Mouse (Mus musculus) forebrain, embryonic 11.5 days (tissue): ENCODE results near the gene Nutf2-ps1. TPM values are rescaled to one million over a fixed set of nuclear protein-coding genes. Genes with fewer than 3 reads are reported as not detected.

ENCODE experiments used
- ATAC-seq: fragments of 200-750 bp; cut with Nextera tagmentation; replicated peaks from 2 replicates; pipeline ENCODE4 v1.8.0; 2017; ENCODE audit warnings: moderate TSS enrichment; ENCODE audit not compliant: low FRiP score
- DNase-seq: peaks from one replicate; pipeline ENCODE4 v3.0.0-alpha.2; 2017; ENCODE audit warnings: low spot score
- H3K27ac ChIP-seq: fragments of 300-500 bp; sonication (generic); 2 replicates; pipeline ENCODE4 v1.5.1; 2014; ENCODE audit warnings: low read depth, low read length
- H3K27me3 ChIP-seq: fragments of 300-500 bp; sonication (generic); 2 replicates; pipeline ENCODE4 v1.6.1; 2014; ENCODE audit warnings: mild to moderate bottlenecking, low read length, mixed read lengths; ENCODE audit not compliant: control insufficient read depth, insufficient read depth
- H3K36me3 ChIP-seq: fragments of 300-500 bp; sonication (generic); 2 replicates; pipeline ENCODE4 v1.6.1; 2014; ENCODE audit warnings: mild to moderate bottlenecking, low read length, moderate library complexity, mixed read lengths; ENCODE audit not compliant: control insufficient read depth, insufficient read depth
- H3K4me1 ChIP-seq: fragments of 300-500 bp; sonication (generic); replicated peaks from 2 replicates; pipeline ENCODE4 v1.6.1; 2014; ENCODE audit warnings: low read length, mixed read lengths; ENCODE audit not compliant: control insufficient read depth, insufficient read depth
- H3K4me2 ChIP-seq: fragments of 300-500 bp; sonication (generic); 2 replicates; pipeline ENCODE4 v1.6.1; 2014; ENCODE audit warnings: low read depth, mild to moderate bottlenecking, low read length, moderate library complexity, mixed read lengths; ENCODE audit not compliant: severe bottlenecking
- H3K4me3 ChIP-seq: fragments of 300-500 bp; sonication (generic); 2 replicates; pipeline ENCODE4 v1.5.1; 2014; ENCODE audit warnings: low read depth, low read length
- H3K9ac ChIP-seq: fragments of 300-500 bp; sonication (generic); 2 replicates; pipeline ENCODE4 v1.6.1; 2014; ENCODE audit warnings: low read length
- H3K9me3 ChIP-seq: fragments of 300-500 bp; sonication (generic); 2 replicates; pipeline ENCODE4 v1.6.1; 2016; ENCODE audit warnings: low read length, mixed read lengths; ENCODE audit not compliant: control insufficient read depth
- WGBS: fragments of 180-500 bp; shearing (Covaris S2); extraction: QIAGEN DNeasy Blood & Tissue Kit; methylation state at CpG from one replicate; pipeline ENCODE4 v1.1.7; 2014; 5-methylcytosine and 5-hydroxymethylcytosine counted together
- polyA plus RNA-seq: library from polyadenylated mRNA; unstranded; fragments of >200 nt; fragmentation: Nextera tagmentation; extraction: Ambion mirVana; gene quantifications from 2 replicates; pipeline ENCODE4 v1.2.1, GENCODE M21; 2014

Nutf2-ps1 gene
- polyA plus RNA-seq, 1 experiment from 2014 or later, result 467 TPM

GRCm38 (mm10) chr19:53573151-53573550, 15.7 kb downstream of the Nutf2-ps1 start:
- no peak overlapping the region for H3K4me2 ChIP-seq
- H3K4me1 ChIP-seq, result no peaks in the 10 kb centered on the region
- no peak overlapping the region for H3K9ac ChIP-seq
- 83% methylated on average over 3 of the region's 3 CpGs for WGBS
- no peaks in the 10 kb centered on the region for H3K9me3 ChIP-seq
- H3K27ac ChIP-seq, result no peak overlapping the region
- H3K27me3 ChIP-seq, result no peaks in the 10 kb centered on the region
- no peaks in the 10 kb centered on the region for H3K36me3 ChIP-seq
- H3K4me3 ChIP-seq, result no peak overlapping the region
- DNase-seq (peak; percentile 11), ATAC-seq (no peak)

GRCm38 (mm10) chr19:53572607-53573006, 16.3 kb downstream of the Nutf2-ps1 start:
- H3K4me1 ChIP-seq, result no peaks in the 10 kb centered on the region
- no peak overlapping the region for H3K27ac ChIP-seq
- no peaks in the 10 kb centered on the region for H3K9me3 ChIP-seq
- no peak overlapping the region for H3K9ac ChIP-seq
- no peak overlapping the region for H3K4me3 ChIP-seq
- no peak for ATAC-seq
- peak; percentile 25 for DNase-seq
- no peaks in the 10 kb centered on the region for H3K27me3 ChIP-seq
- H3K4me2 ChIP-seq, result no peak overlapping the region
- WGBS, result 91% methylated on average over 12 of the region's 12 CpGs
- H3K36me3 ChIP-seq, result no peaks in the 10 kb centered on the region

- no peaks in the 10 kb centered on the region for H3K36me3 ChIP-seq
Measured at GRCm38 (mm10) chr19:53571501-53572428, 17.1 kb downstream of the Nutf2-ps1 start.

GRCm38 (mm10) chr19:53571056-53571455, 17.8 kb downstream of the Nutf2-ps1 start:
- Histone ChIP-seq H3K9ac (no peak overlapping the region), H3K27ac (no peak overlapping the region), H3K4me2 (no peak overlapping the region), H3K4me3 (no peak overlapping the region), H3K27me3 (no peaks in the 10 kb centered on the region), H3K36me3 (no peaks in the 10 kb centered on the region), H3K4me1 (no peaks in the 10 kb centered on the region), H3K9me3 (peaks cover 3% of the 10 kb centered on the region; the same call in 1 of the 2 replicates)
- peak; percentile 11 for DNase-seq
- 88% methylated on average over 4 of the region's 4 CpGs for WGBS
- ATAC-seq, result no peak

More at GRCm38 (mm10) chr19:53571501-53572428, 17.1 kb downstream of the Nutf2-ps1 start:
- Histone ChIP-seq H3K4me1 (no peaks in the 10 kb centered on the region), H3K27ac (no peak overlapping the region), H3K9ac (no peak overlapping the region), H3K9me3 (peaks cover 3% of the 10 kb centered on the region; the same call in 1 of the 2 replicates), H3K4me2 (no peak overlapping the region), H3K4me3 (no peak overlapping the region), H3K27me3 (no peaks in the 10 kb centered on the region)
- ATAC-seq (no peak), DNase-seq (peak; percentile 48)
- WGBS, result 88% methylated on average over 18 of the region's 18 CpGs

GRCm38 (mm10) chr19:53568553-53568952, 20.3 kb downstream of the Nutf2-ps1 start:
- H3K36me3 ChIP-seq, result no peaks in the 10 kb centered on the region
- no peak for ATAC-seq
- peaks cover 3% of the 10 kb centered on the region; the same call in 1 of the 2 replicates for H3K9me3 ChIP-seq
- no peak overlapping the region for H3K4me3 ChIP-seq
- H3K9ac ChIP-seq, result no peak overlapping the region
- WGBS, result 75% methylated on average over 3 of the region's 3 CpGs
- 0 out of 2 replicates have a peak overlapping the region, but pooled peaks have one; percentile 41 for H3K27ac ChIP-seq
- no peaks in the 10 kb centered on the region for H3K27me3 ChIP-seq
- peak; percentile 7 for DNase-seq
- no peaks in the 10 kb centered on the region for H3K4me1 ChIP-seq
- H3K4me2 ChIP-seq, result no peak overlapping the region

GRCm38 (mm10) chr19:53567864-53568263, 21.0 kb downstream of the Nutf2-ps1 start:
- H3K27me3 ChIP-seq, result no peaks in the 10 kb centered on the region
- ATAC-seq (peak; percentile 85), DNase-seq (peak; percentile 75)
- H3K4me3 ChIP-seq, result no peak overlapping the region
- no peaks in the 10 kb centered on the region for H3K4me1 ChIP-seq
- no peaks in the 10 kb centered on the region for H3K36me3 ChIP-seq
- H3K4me2 ChIP-seq, result peak overlapping the region; percentile 18; the same call in 1 of the 2 replicates
- peaks cover 3% of the 10 kb centered on the region; the same call in 1 of the 2 replicates for H3K9me3 ChIP-seq
- 0 out of 2 replicates have a peak overlapping the region, but pooled peaks have one; percentile 41 for H3K27ac ChIP-seq
- 8% methylated on average over 11 of the region's 11 CpGs for WGBS
- no peak overlapping the region for H3K9ac ChIP-seq

GRCm38 (mm10) chr19:53565565-53566277, 23.1 kb downstream of the Nutf2-ps1 start:
- Histone ChIP-seq H3K27ac (no peak overlapping the region), H3K4me1 (no peaks in the 10 kb centered on the region), H3K27me3 (no peaks in the 10 kb centered on the region), H3K4me3 (no peak overlapping the region), H3K36me3 (no peaks in the 10 kb centered on the region), H3K9ac (no peak overlapping the region), H3K9me3 (peaks cover 3% of the 10 kb centered on the region; the same call in 1 of the 2 replicates), H3K4me2 (no peak overlapping the region)
- 95% methylated on average over 14 of the region's 14 CpGs for WGBS
- DNase-seq (no peak), ATAC-seq (no peak)

- Histone ChIP-seq H3K4me2 (no peak overlapping the region), H3K27me3 (no peaks in the 10 kb centered on the region), H3K4me1 (no peaks in the 10 kb centered on the region), H3K27ac (no peak overlapping the region), H3K4me3 (no peak overlapping the region), H3K9me3 (peaks cover 3% of the 10 kb centered on the region; the same call in 1 of the 2 replicates), H3K9ac (no peak overlapping the region), H3K36me3 (no peaks in the 10 kb centered on the region)
- DNase-seq (no peak), ATAC-seq (no peak)
- 65% methylated on average over 4 of the region's 4 CpGs for WGBS
Measured at GRCm38 (mm10) chr19:53564174-53564573, 24.7 kb downstream of the Nutf2-ps1 start.
